Mouse (Mus musculus) cerebellum, postnatal 36 days (tissue): ENCODE measurements around the gene Dennd2a.
"Not testable (repeated sequence)": the region's sequence is repeated elsewhere in the genome, so short reads cannot be mapped to it uniquely, and the experiment has no call there.

Experiments
- DNase-seq, 2 experiments: peaks; one replicate each; pipeline ENCODE4 v3.0.0; 2021 to 2022; ENCODE audit warnings: mixed read lengths in 2 of 2

Dennd2a gene

DNA sequence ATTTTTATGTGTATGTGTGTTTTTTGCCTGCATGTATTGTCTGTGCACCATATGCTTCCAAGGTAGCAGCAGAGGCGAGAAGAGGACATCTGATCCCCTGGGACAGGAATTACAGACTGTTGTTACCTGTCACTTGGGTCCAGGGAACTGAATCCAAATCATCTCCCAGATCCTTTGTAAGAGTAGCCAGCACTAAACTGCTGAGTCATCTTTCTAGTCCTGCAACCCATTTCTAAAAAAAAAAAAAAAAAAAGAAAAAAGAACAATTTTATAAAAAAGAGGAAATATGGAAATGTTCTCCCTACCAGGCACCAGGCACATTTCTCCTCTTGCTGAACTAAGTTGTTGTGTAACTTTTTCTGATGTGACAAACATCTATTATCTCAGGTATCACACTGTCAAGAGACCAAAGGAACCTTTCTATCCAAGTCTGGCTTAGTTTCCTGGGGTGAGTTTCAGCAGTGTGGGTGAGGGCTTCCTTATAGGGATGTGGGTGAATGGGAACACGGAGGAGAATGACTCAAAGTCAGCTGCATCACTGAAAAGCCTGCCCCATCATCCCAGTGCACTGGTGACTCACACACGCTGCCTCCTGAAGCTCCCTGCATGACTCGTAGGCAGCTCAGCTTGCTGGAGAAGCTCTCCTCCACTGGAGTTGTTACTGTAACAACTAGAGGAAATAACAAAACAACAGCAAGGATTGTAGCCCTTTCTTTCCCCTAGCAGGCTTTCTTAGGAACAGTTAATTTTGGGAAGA, 110.1 kb downstream of the Dennd2a start:
- DNase-seq = no peak

DNA sequence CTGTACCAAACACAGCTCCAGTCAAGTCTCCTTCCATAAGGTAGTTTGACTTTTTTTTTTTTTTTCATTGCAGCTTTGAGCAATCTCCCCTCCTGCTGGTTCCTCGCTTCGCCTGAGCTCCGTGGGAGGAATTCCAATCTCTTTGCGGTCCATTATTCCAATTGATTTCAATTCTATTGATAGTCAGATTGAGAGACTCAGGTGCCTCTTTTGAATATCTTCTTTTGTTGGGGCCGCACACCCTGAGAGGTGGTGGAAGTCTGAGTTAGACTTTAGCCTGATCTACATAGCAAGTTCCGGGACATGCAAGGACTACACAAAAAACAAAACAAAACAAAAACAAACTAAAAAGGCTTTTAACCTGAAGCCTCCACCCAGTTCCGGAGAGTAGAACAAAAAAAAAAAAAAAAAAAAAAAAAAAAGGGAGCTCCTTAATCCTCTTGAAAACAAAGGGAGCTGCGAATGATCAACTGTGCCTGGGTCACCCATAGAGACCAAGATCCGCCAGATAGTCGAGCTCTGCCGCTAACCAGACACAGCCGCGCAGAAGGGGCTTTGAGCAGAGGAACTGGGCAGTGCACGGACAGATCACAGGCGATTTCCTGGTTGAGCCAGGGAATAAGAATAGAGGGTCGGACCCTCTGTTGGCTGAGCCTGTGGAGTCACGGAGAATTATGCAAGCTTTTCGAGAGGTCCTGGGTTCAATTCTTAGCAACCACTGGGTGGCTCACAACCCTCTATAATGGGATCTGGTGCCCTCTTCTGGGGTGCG, 111.7 kb downstream of the Dennd2a start:
- no peak for DNase-seq

DNA sequence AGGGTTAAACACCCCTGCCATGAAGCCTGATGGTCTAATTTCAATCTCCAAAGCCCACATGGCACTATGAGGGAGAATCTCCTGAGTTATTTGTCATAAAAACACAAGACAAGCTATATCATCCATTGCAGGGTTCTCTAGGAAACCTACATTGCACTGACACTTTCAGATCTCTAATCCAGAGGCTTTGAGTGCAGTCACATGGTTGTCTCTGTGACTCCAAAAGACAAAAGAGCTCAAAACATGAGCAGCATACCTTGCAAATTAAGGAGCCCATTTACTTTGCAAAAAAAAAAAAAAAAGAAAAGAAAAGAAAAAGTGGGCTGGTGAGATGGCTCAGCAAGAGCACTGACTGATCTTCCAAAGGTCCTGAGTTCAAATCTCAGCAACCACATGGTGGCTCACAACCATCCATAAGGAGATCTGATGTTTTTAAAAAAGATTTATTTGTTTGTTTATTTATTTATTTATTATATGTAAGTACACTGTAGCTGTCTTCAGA, 114.8 kb downstream of the Dennd2a start:
- DNase-seq = no peak

GRCm38 (mm10) chr6:39440207-39440606, 117.5 kb downstream of the Dennd2a start:
- no peak for DNase-seq

GRCm38 (mm10) chr6:39437519-39437918, 120.1 kb downstream of the Dennd2a start:
- not testable (repeated sequence) for DNase-seq

GRCm38 (mm10) chr6:39435875-39436274, 121.8 kb downstream of the Dennd2a start:
- no peak for DNase-seq

- DNase-seq = no peak
Measured at GRCm38 (mm10) chr6:39434886-39435492, 122.7 kb downstream of the Dennd2a start.

- no peak for DNase-seq
Measured at GRCm38 (mm10) chr6:39434111-39434885, 123.4 kb downstream of the Dennd2a start.

DNA sequence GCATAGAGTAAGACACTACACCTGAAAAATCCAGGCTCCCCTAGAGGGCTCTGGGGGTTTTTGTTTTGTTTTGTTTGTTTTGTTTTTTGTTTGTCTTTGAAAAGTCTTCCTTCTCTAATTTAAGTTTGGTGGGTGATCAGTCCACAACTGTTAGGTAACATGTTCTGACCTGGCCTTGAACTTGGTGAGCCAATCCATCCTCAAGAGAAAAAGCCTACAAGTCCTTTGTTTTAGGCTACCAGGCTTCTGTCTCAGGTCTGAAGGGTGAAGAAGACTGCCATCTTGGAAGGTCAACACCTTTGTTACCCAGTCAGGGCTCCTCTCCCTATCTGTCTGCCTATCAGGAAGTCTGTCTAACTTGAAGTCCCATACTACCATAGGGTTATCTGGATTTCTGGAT, 124.0 kb downstream of the Dennd2a start:
- DNase-seq = no peak

GRCm38 (mm10) chr6:39433174-39433573, 124.5 kb downstream of the Dennd2a start:
- DNase-seq = no peak

GRCm38 (mm10) chr6:39430722-39431121, 126.9 kb downstream of the Dennd2a start:
- DNase-seq = no peak

- DNase-seq = no peak
Measured at GRCm38 (mm10) chr6:39429007-39429788, 128.5 kb downstream of the Dennd2a start.

DNA sequence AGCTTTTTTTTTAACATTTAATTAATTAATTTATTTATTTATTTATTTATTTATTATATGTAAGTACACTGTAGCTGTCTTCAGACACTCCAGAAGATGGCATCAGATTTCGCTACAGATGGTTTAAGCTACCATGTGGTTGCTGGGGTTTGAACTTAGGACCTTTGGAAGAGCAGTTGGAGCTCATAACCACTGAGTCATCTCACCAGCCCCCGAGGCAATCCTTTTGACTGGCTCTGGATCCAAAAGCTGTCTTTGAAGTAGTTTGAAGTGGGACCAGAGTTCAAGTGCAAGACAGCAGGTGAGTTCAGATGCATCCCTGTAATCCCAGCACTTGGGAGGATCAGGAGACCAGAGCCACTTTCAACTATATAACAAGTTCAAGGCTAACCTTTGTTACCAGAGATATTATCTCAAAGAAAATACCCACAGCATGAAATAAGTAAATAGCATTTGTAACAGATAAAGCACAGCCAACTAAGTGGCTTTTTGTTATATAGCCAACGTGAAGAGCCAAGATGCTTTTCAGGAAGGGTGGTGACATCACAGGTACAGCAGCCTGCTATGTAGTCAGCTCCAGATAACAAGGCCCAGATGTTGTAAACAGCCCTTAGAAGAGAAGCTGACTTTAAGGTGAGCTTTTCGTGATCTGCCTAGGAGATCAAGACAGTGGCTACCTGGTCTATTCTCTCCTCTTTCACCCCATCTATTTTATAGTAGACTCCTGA, 130.2 kb downstream of the Dennd2a start:
- no peak for DNase-seq

GRCm38 (mm10) chr6:39426725-39427124, 130.9 kb downstream of the Dennd2a start:
- no peak for DNase-seq

- no peak for DNase-seq
Measured at GRCm38 (mm10) chr6:39425181-39425580, 132.5 kb downstream of the Dennd2a start.

DNA sequence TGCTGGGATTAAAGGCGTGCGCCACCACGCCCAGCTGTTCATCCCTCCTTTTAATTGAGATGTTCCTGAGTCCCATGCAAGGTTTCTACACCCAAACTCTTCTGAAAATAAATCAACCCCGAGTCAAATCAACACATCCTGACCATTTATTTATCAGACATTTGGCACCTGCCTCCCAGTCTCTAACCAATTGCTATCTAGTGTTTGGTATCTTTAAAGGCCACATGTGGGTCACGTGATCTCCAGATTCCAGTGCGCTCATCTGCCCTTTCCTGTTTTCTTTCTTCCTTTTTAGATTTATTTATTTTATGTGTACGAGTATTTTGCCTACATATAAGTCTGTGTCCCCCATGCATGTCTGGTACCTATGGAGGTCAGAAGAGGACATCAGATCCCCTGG, 134.0 kb downstream of the Dennd2a start:
- DNase-seq = no peak

GRCm38 (mm10) chr6:39423130-39423551, 134.5 kb downstream of the Dennd2a start:
- no peak for DNase-seq

DNA sequence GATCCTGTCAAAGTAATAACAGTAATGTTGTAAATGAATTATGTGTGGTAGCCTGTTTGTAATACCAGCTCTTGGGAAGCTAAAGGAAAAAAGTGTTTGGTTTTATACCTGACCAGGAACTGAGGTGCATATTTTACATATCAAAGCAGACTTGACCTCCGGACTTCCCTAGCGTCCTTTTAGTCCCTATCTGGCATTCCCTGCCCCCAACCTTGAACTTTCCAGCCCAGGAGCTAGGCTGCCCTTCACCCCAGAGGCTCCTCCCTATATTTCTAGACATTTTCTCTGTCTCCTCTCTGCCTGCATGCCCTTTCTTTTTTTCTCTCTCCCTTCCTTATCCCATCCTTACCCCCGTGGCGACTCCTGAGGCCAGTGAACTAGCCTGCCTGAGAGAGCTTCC, 136.8 kb downstream of the Dennd2a start:
- DNase-seq = no peak

DNA sequence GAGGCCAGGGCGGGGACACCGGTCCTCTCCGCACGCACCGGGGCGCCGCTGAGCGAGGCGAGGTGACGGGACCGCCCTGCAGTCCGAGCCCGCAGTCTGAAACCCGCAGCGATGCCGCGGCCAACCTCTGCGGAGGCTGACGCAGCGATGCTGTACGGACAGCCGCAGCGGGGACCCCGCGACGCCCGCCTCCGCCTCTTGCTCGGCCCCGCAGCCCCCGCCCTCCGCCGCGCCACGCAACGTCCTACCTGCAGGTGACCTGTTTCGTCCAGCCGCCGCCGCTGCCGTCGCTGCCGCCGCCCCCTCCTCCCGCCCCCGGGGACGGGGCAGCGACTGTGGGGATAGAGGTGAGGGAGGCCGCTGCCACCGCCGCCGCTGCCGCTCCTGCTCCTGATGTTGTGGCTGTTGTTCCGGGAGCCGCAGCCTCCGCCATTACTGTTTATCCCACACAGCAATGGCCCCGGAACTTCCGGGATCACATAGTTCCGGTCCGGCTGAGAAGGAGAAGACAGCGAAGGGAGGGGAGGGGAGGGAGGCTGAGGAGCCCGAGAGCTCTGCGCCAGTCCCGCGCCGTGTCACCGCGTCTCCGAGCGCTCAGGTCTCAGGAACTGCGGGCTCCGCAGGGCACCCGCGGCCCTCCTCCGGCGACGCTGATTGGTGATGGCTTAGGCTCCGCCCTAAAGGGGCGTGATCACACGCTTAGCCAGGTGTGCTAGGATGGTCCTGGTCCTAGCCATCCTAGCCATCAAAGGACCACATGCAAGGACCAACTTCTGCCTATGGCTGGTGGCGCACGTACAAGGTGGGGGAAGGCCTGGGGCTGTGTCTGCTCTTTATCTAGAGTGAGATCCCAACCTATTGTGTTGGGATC, 137.6 kb downstream of the Dennd2a start, which contains the start of gene Mkrn1:
TSS of gene Mkrn1 (minus strand) at position 612 of the 871 bp plus-strand sequence.
- peak; percentile 90 to 93 for DNase-seq

- DNase-seq = no peak
Measured at GRCm38 (mm10) chr6:39419386-39419850, 138.2 kb downstream of the Dennd2a start.
